Mouse (Mus musculus) small intestine, adult 2 months (tissue): Measurements from ENCODE around the gene Tbc1d4.

Source experiments
- CTCF ChIP-seq: fragments of 200-500 bp; IDR thresholded peaks from 2 replicates; pipeline ENCODE4 v1.5.1; 2012; ENCODE audit warnings: low read depth, mild to moderate bottlenecking, control low read depth, inconsistent platforms, low read length, moderate library complexity, mixed read lengths; ENCODE audit not compliant: insufficient replicate concordance, insufficient read length; ENCODE audit errors: extremely low read depth
- POLR2A ChIP-seq: fragments of 200-500 bp; IDR thresholded peaks from 2 replicates; pipeline ENCODE4 v1.6.1; 2012; ENCODE audit warnings: low read depth, mild to moderate bottlenecking, control low read depth, inconsistent platforms, low read length, moderate library complexity

GRCm38 (mm10) chr14:101541863-101542262 lies 67.1 kb downstream of the Tbc1d4 start:
- TF ChIP-seq CTCF = no peak
- no peak for TF ChIP-seq POLR2A
